Mouse (Mus musculus): ENCODE measurements around the gene Prr12.

- TF ChIP-seq CTCF (IDR thresholded peaks at IDR 0.05; ENCODE audit: insufficient read depth, low read depth, low read length) (no peak), POLR2A (IDR thresholded peaks at IDR 0.05; ENCODE audit: insufficient read depth, low read depth, low read length) (no peak)
These were observed 37.2 kb downstream of the Prr12 start for GRCm38 (mm10) chr7:45015344-45015956.
